Mouse (Mus musculus): ENCODE results near the gene Chsy1. TPM values are rescaled to one million over a fixed set of nuclear protein-coding genes. Genes with fewer than 3 reads are reported as not detected.

Gene Chsy1
- polyA plus RNA-seq (2015; fragmentation: Nextera tagmentation; extraction: Ambion mirVana): 11.4 and 12.6 TPM in 2 replicates

- Histone ChIP-seq H3K9me3 (ENCODE audit: control insufficient read depth, low read length) (no peaks in the 10 kb centered on the region), H3K9ac (replicated peaks; ENCODE audit: low read depth, low read length) (peak within 1 kb of the TSS; percentile 90), H3K4me1 (replicated peaks; ENCODE audit: control insufficient read depth, insufficient read depth, low read length) (peaks cover 31% of the 10 kb centered on the region), H3K4me2 (ENCODE audit: low read length) (peak within 1 kb of the TSS; percentile 99), H3K36me3 (ENCODE audit: control insufficient read depth, insufficient read depth) (no peaks in the 10 kb centered on the region), H3K27me3 (replicated peaks; ENCODE audit: control insufficient read depth, insufficient read depth, low read length) (no peaks in the 10 kb centered on the region), H3K4me3 (replicated peaks; ENCODE audit: low read length) (peak within 1 kb of the TSS; percentile 68), H3K27ac (ENCODE audit: low read length) (peak within 1 kb of the TSS; percentile 93)
- ATAC-seq: peak; percentile 92
- WGBS: under 1% methylated on average over 96 of the region's 123 CpGs
Measured at GRCm38 (mm10) chr7:66108961-66109854, at the start of gene Chsy1. Gene Chsy1, plus strand, starts transcription at chr7:66109515.

- H3K9me3 ChIP-seq (ENCODE audit: control insufficient read depth, low read length): no peaks in the 10 kb centered on the region
- peak overlapping the region; percentile 99 for H3K4me3 ChIP-seq (replicated peaks; ENCODE audit: low read length)
- peaks cover 2% of the 10 kb centered on the region; the same call in 1 of the 2 replicates for H3K27me3 ChIP-seq (replicated peaks; ENCODE audit: control insufficient read depth, insufficient read depth, low read length)
- H3K27ac ChIP-seq (ENCODE audit: low read length): peak overlapping the region; percentile 74
- ATAC-seq: peak; percentile 98
- H3K36me3 ChIP-seq (ENCODE audit: control insufficient read depth, insufficient read depth): peaks cover 7% of the 10 kb centered on the region; the same call in 1 of the 2 replicates
- peak overlapping the region; percentile 90 for H3K9ac ChIP-seq (replicated peaks; ENCODE audit: low read depth, low read length)
- under 1% methylated on average over 63 of the region's 64 CpGs for WGBS
- H3K4me2 ChIP-seq (ENCODE audit: low read length): peak overlapping the region; percentile 96
- H3K4me1 ChIP-seq (replicated peaks; ENCODE audit: control insufficient read depth, insufficient read depth, low read length): peaks cover 19% of the 10 kb centered on the region
Measured at GRCm38 (mm10) chr7:66060066-66060956, 49.0 kb upstream of the Chsy1 start.

- Histone ChIP-seq H3K9me3 (ENCODE audit: control insufficient read depth, low read length) (no peaks in the 10 kb centered on the region), H3K27ac (ENCODE audit: low read length) (no peak overlapping the region), H3K36me3 (ENCODE audit: control insufficient read depth, insufficient read depth) (peaks cover 12% of the 10 kb centered on the region; the same call in 1 of the 2 replicates), H3K27me3 (replicated peaks; ENCODE audit: control insufficient read depth, insufficient read depth, low read length) (peaks cover 2% of the 10 kb centered on the region; the same call in 1 of the 2 replicates), H3K4me3 (replicated peaks; ENCODE audit: low read length) (peak overlapping the region; percentile 99), H3K9ac (replicated peaks; ENCODE audit: low read depth, low read length) (peak overlapping the region; percentile 90), H3K4me1 (replicated peaks; ENCODE audit: control insufficient read depth, insufficient read depth, low read length) (peaks cover 19% of the 10 kb centered on the region), H3K4me2 (ENCODE audit: low read length) (peak overlapping the region; percentile 96)
- ATAC-seq: no peak
- under 1% methylated on average over 14 of the region's 14 CpGs for WGBS
Measured at GRCm38 (mm10) chr7:66061057-66061456, 48.3 kb upstream of the Chsy1 start.

- H3K4me1 ChIP-seq (replicated peaks; ENCODE audit: control insufficient read depth, insufficient read depth, low read length): peaks cover 20% of the 10 kb centered on the region
- H3K4me2 ChIP-seq (ENCODE audit: low read length): no peak overlapping the region
- no peak overlapping the region for H3K4me3 ChIP-seq (replicated peaks; ENCODE audit: low read length)
- H3K27me3 ChIP-seq (replicated peaks; ENCODE audit: control insufficient read depth, insufficient read depth, low read length): no peaks in the 10 kb centered on the region
- H3K36me3 ChIP-seq (ENCODE audit: control insufficient read depth, insufficient read depth): peaks cover 23% of the 10 kb centered on the region; the same call in 1 of the 2 replicates
- no peak for ATAC-seq
- no peaks in the 10 kb centered on the region for H3K9me3 ChIP-seq (ENCODE audit: control insufficient read depth, low read length)
- WGBS: 63% methylated on average over 2 of the region's 2 CpGs
- no peak overlapping the region for H3K9ac ChIP-seq (replicated peaks; ENCODE audit: low read depth, low read length)
- H3K27ac ChIP-seq (ENCODE audit: low read length): 0 out of 2 replicates have a peak overlapping the region, but pooled peaks have one; percentile 16
Measured at GRCm38 (mm10) chr7:66076411-66076810, 32.9 kb upstream of the Chsy1 start.

GRCm38 (mm10) chr7:66079364-66080230 is 29.7 kb upstream of the Chsy1 start, which contains the start of gene Selenos:
Gene Selenos, plus strand, starts transcription at chr7:66079649.
- under 1% methylated on average over 64 of the region's 65 CpGs for WGBS
- Histone ChIP-seq H3K36me3 (ENCODE audit: control insufficient read depth, insufficient read depth) (peaks cover 24% of the 10 kb centered on the region), H3K27me3 (replicated peaks; ENCODE audit: control insufficient read depth, insufficient read depth, low read length) (no peaks in the 10 kb centered on the region), H3K9ac (replicated peaks; ENCODE audit: low read depth, low read length) (peak within 1 kb of the TSS; percentile 71), H3K9me3 (ENCODE audit: control insufficient read depth, low read length) (no peaks in the 10 kb centered on the region), H3K4me1 (replicated peaks; ENCODE audit: control insufficient read depth, insufficient read depth, low read length) (peaks cover 20% of the 10 kb centered on the region), H3K4me2 (ENCODE audit: low read length) (peak within 1 kb of the TSS; percentile 96), H3K27ac (ENCODE audit: low read length) (peak within 1 kb of the TSS; percentile 79), H3K4me3 (replicated peaks; ENCODE audit: low read length) (peak within 1 kb of the TSS; percentile 95)
- peak; percentile 100 for ATAC-seq

- H3K27me3 ChIP-seq (replicated peaks; ENCODE audit: control insufficient read depth, insufficient read depth, low read length): no peaks in the 10 kb centered on the region
- peaks cover 23% of the 10 kb centered on the region for H3K36me3 ChIP-seq (ENCODE audit: control insufficient read depth, insufficient read depth)
- no peak overlapping the region for H3K27ac ChIP-seq (ENCODE audit: low read length)
- H3K4me2 ChIP-seq (ENCODE audit: low read length): peak overlapping the region; percentile 96
- peak overlapping the region; percentile 71 for H3K9ac ChIP-seq (replicated peaks; ENCODE audit: low read depth, low read length)
- peaks cover 20% of the 10 kb centered on the region for H3K4me1 ChIP-seq (replicated peaks; ENCODE audit: control insufficient read depth, insufficient read depth, low read length)
- peak overlapping the region; percentile 95 for H3K4me3 ChIP-seq (replicated peaks; ENCODE audit: low read length)
- 41% methylated on average over 5 of the region's 5 CpGs for WGBS
- no peaks in the 10 kb centered on the region for H3K9me3 ChIP-seq (ENCODE audit: control insufficient read depth, low read length)
- ATAC-seq: no peak
Measured at GRCm38 (mm10) chr7:66080231-66080613, 29.1 kb upstream of the Chsy1 start.

GRCm38 (mm10) chr7:66083757-66084156 is 25.6 kb upstream of the Chsy1 start:
- Histone ChIP-seq H3K4me2 (ENCODE audit: low read length) (no peak overlapping the region), H3K27me3 (replicated peaks; ENCODE audit: control insufficient read depth, insufficient read depth, low read length) (no peaks in the 10 kb centered on the region), H3K9ac (replicated peaks; ENCODE audit: low read depth, low read length) (no peak overlapping the region), H3K4me1 (replicated peaks; ENCODE audit: control insufficient read depth, insufficient read depth, low read length) (peaks cover 14% of the 10 kb centered on the region), H3K36me3 (ENCODE audit: control insufficient read depth, insufficient read depth) (peaks cover 40% of the 10 kb centered on the region), H3K27ac (ENCODE audit: low read length) (no peak overlapping the region), H3K9me3 (ENCODE audit: control insufficient read depth, low read length) (no peaks in the 10 kb centered on the region), H3K4me3 (replicated peaks; ENCODE audit: low read length) (no peak overlapping the region)
- ATAC-seq: no peak
- WGBS: 86% methylated on average over 6 of the region's 6 CpGs

GRCm38 (mm10) chr7:66084546-66084945 is 24.8 kb upstream of the Chsy1 start:
- Histone ChIP-seq H3K27me3 (replicated peaks; ENCODE audit: control insufficient read depth, insufficient read depth, low read length) (no peaks in the 10 kb centered on the region), H3K4me2 (ENCODE audit: low read length) (no peak overlapping the region), H3K9me3 (ENCODE audit: control insufficient read depth, low read length) (no peaks in the 10 kb centered on the region), H3K9ac (replicated peaks; ENCODE audit: low read depth, low read length) (no peak overlapping the region), H3K4me3 (replicated peaks; ENCODE audit: low read length) (no peak overlapping the region), H3K4me1 (replicated peaks; ENCODE audit: control insufficient read depth, insufficient read depth, low read length) (peaks cover 12% of the 10 kb centered on the region), H3K27ac (ENCODE audit: low read length) (no peak overlapping the region), H3K36me3 (ENCODE audit: control insufficient read depth, insufficient read depth) (peaks cover 46% of the 10 kb centered on the region)
- WGBS: 87% methylated on average over 7 of the region's 7 CpGs
- ATAC-seq: no peak
